Mouse (Mus musculus): ENCODE data around the gene Olfr460.
"Not testable (repeated sequence)": the region's sequence is repeated elsewhere in the genome, so short reads cannot be mapped to it uniquely, and the experiment has no call there.

Gene Olfr460

GRCm38 (mm10) chr6:40569187-40569586 lies at the start of gene Olfr460:
TSS of gene Olfr460 (plus strand) at chr6:40569487.
- no peak for ATAC-seq (ENCODE audit: low TSS enrichment)

DNA sequence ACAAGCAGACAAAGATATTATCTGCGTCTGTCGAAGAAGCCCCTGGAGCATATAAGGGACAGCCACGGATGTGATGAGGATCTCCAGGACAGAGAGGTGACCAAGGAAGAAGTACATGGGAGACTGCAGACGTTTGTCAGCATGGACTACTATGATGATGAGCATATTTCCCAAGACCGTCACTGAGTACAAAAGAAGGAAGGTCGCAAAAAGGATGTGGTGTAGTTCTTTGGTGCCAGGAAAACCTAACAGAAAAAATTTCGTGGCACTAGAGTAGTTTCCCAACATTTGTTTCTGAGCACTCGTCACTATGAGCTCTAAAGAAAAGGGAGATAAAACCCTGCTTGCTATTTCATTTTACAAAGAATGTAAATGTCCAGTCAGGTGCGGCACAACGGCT lies 24.6 kb upstream of the Olfr460 start:
- no peak for ATAC-seq (ENCODE audit: low TSS enrichment)

- no peak for ATAC-seq (ENCODE audit: low TSS enrichment)
Observed at GRCm38 (mm10) chr6:40554950-40555349, 14.3 kb upstream of the Olfr460 start, which contains the start of gene Olfr461. TSS of gene Olfr461 (minus strand) at chr6:40555050.

DNA sequence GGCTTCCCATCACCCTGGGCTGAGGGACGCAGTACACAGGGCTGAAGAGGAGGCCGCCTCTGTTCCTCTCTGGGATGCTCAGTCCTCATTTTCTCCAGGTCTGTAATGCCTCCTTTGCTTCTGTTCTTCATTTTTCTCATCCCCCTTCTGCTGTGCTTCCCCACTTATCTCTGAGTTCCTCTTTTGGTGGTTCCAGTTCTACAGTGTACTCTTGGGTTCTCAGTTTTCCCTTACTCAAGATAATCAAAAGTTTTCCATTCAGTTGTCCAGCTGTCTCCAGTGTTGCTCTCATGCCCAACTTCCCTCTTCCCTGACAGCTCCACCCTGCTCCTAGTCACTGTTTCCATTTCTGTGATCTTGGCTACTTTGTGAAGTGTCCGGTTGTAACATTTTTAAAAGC lies 4.3 kb downstream of the Olfr460 start:
- ATAC-seq (ENCODE audit: low TSS enrichment) = peak; percentile 77; the same call in 1 of the 2 replicates

GRCm38 (mm10) chr6:40576305-40576704 lies 7.0 kb downstream of the Olfr460 start:
- no peak for ATAC-seq (ENCODE audit: low TSS enrichment)

GRCm38 (mm10) chr6:40584336-40584735 lies 15.0 kb downstream of the Olfr460 start:
- no peak for ATAC-seq (ENCODE audit: low TSS enrichment)

DNA sequence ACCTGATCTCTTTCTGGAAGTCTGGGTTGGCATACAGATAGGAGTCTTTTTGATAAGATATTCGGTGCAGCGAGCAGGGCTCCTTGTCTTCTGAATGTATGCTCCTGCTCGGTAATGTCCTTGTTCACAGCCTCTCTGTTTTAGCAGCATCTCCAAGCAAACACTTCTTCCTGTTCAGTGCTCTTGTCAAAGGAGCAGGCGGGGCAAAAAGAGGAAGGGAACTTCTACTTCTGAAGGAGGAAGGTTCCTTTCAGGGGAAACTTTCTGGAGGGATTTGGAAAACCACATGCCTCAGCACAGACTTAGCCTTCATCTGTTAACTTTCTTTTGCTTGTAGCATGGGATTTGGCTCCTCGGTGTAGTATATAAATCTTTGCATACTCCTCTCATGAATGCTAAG lies 16.4 kb downstream of the Olfr460 start, which contains the start of gene Clec5a:
TSS of gene Clec5a (minus strand) at position 177 of the 400 bp plus-strand sequence.
- ATAC-seq (ENCODE audit: low TSS enrichment) = no peak

DNA sequence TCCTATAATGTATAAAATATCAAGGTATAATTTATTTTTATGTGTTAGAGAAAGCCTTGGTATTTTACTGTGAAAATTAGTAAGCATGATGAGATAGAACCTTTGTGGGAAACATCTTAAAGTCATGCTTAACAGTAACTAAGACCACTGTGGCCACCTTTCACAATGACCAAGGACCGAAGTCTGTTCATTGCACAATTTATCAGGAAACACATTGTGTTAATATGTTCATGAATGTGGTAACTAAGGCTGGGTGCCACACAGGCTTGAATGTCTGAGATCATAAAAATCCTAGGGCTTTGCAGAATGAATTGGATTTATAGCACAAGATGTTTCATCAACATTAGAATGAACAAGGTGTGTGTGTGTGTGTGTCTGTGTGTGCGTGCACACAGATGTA lies 19.1 kb downstream of the Olfr460 start:
- ATAC-seq (ENCODE audit: low TSS enrichment) = no peak

- ATAC-seq (ENCODE audit: low TSS enrichment) = no peak
Observed at GRCm38 (mm10) chr6:40594804-40595550, 25.7 kb downstream of the Olfr460 start.

DNA sequence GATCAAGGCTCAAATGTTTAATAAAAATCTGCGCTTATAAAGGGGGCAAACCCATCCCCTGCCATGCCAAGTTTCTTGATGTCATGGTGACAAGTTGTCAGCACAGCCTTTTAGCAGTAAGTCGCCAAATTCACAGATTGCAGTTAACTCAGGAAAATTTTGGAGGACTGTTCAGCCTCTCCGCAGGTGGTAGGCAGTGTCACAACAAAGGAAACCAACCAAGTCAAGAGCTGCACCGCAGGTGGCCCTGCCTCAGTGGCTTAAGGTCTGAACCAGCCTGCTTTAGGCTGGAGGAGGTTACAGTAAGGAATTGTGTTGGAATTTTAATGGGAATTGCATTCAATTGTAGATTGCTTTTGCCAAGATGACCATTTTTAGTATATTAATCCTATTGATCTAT lies 29.3 kb downstream of the Olfr460 start:
- ATAC-seq (ENCODE audit: low TSS enrichment) = not testable (repeated sequence)

DNA sequence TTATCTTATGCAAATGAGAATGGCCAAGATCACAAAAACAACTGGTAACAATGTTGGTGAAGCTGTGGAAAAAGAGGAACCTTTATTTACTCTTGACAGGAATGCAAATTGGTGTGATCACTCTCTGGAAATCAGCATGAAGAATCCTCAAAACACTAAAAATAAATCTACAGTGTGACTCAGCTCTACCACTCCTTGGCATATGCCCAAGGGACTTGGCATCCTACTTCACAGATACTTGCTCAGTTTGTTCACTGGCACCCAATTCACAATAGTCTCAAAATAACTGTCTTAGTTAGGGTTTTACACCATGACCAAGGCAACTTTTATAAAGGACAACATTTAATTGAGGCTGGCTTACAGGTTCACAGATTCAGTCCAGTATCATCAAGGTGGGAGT lies 38.1 kb downstream of the Olfr460 start:
- peak; percentile 98 for ATAC-seq (ENCODE audit: low TSS enrichment)

DNA sequence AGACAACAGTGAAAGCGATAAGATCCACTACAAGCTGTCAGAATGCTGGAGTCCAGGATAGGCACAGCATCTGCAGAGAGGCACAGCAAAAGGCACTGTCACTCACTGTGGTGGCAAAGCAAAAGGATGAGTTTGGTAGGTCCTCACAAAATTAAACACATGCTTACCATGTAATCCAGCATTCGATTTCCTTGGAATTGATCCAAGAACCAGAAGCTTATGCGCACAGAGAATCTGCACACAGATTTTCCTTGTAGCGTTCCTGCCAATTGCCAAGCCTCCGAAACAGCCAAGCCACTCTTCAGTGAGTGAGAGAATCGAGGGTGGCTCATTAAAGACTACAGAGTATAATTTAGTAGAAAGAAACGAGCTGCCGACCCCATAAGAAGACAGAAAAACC lies 41.0 kb downstream of the Olfr460 start:
- ATAC-seq (ENCODE audit: low TSS enrichment) = peak; percentile 62

DNA sequence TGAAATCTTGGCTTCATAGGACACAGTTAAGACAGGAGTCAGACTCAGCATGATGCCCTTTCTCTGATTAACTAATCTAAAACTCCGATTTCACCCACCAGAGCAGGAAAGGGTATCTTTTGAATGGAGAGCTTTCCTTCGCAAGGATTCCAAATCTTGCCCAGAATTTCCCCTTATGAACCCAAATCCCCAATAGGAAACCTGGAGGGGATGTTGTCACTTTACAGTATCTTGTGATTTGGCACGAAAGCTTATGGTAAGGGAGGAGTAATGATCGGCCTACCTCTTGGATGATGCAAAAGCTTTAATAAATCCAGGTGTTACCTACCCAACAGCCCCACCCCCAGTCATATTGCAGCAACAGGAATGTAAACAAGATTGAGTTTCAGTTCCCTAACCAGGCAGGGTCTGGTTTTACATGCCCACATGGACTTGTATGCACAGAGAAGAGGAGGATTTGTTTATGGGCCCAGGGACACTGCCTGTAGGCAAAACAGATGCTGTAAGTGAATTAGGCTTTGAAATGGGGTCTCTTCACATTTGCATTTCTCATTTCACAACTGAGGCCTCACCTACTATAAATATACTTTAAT lies 44.1 kb downstream of the Olfr460 start, which contains the start of gene Tas2r138:
TSS of gene Tas2r138 (minus strand) at position 51 of the 593 bp plus-strand sequence.
- ATAC-seq (ENCODE audit: low TSS enrichment) = no peak

DNA sequence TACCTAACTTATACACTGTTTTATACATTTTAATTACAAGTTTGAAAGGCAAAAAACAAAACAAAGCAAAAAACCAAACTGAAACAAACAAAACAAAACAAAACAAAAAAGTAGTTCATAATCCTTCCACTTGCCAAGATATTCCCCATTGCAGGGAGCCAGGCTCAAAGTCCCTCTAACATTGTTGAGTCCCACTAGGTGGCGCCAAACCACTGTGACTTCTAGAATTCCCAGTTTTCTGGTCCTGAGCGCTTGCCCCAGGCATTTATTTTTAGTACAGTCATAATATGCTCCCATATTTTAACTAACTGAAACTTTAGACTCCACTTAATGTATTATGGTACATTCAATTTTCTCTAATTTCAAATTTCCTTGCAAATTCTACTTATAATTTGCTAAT lies 48.7 kb downstream of the Olfr460 start:
- peak; percentile 89 for ATAC-seq (ENCODE audit: low TSS enrichment)

All from frontal cortex, adult (tissue).